Mouse (Mus musculus) adrenal gland, postnatal 10 days (tissue): Measurements from ENCODE around the gene Hoxa1. TPM values are rescaled to one million over a fixed set of nuclear protein-coding genes. Genes with fewer than 3 reads are reported as not detected.

ENCODE experiments used
- total RNA-seq, 2 experiments: library from RNA; stranded (reverse); gene quantifications; 2 replicates each; pipeline ENCODE4 v1.2.3; 2021

Hoxa1 gene
- total RNA-seq, 2 experiments from 2014 or later = 0.91 to 1.2 TPM

Other genes starting within 250 kb of the Hoxa1 start
- 10 to 100 TPM; 40.5 to 46.5 TPM for gene Skap2, start 145.8 kb downstream of the Hoxa1 start, total RNA-seq
- 1 to 10 TPM; 2.3 to 5.1 TPM for gene Hoxa2, start 6.5 kb upstream of the Hoxa1 start, total RNA-seq
- gene 5730596B20Rik, start 19.2 kb upstream of the Hoxa1 start, total RNA-seq = under 1 TPM; 0.27 to 0.94 TPM
- gene Hoxa4, start 33.4 kb upstream of the Hoxa1 start, total RNA-seq = 10 to 100 TPM in 1 of 2 experiments, 1 to 10 TPM in 1; 8.0 to 11.4 TPM
- 10 to 100 TPM; 28.0 to 28.2 TPM for gene Hoxa5, start 46.3 kb upstream of the Hoxa1 start, total RNA-seq
- gene Hoxa6, start 50.4 kb upstream of the Hoxa1 start, total RNA-seq = 1 to 10 TPM; 4.8 to 8.6 TPM
- gene Hoxa3, start 55.0 kb upstream of the Hoxa1 start, total RNA-seq = 10 to 100 TPM in 1 of 2 experiments, 1 to 10 TPM in 1; 5.9 to 13.5 TPM
- gene Gm28308, start 55.0 kb upstream of the Hoxa1 start, total RNA-seq = 1 to 10 TPM in 1 of 2 experiments, under 1 TPM in 1; 0.91 to 1.5 TPM
- 10 to 100 TPM; 21.5 to 26.6 TPM for gene Hoxa7, start 63.5 kb upstream of the Hoxa1 start, total RNA-seq
- gene Hoxa9, start 72.8 kb upstream of the Hoxa1 start, total RNA-seq = 1 to 10 TPM; 3.0 to 4.4 TPM
- gene Hoxa10, start 82.5 kb upstream of the Hoxa1 start, total RNA-seq = 1 to 10 TPM in 1 of 2 experiments, under 1 TPM in 1; 0.42 to 1.5 TPM
- not detected for gene Hoxa11, start 87.5 kb upstream of the Hoxa1 start, total RNA-seq
- gene Hoxa13, start 102.6 kb upstream of the Hoxa1 start, total RNA-seq = not detected
- not detected for gene Evx1, start 155.2 kb upstream of the Hoxa1 start, total RNA-seq